Mouse (Mus musculus) Muller cell, postnatal 12 days (primary cell): ENCODE data around the gene Sult1a1.

ENCODE experiments used
- DNase-seq: peaks from one replicate; pipeline ENCODE4 v3.0.0-alpha.2; 2015; ENCODE audit errors: inconsistent ontology term

Gene Sult1a1

GRCm38 (mm10) chr7:126676207-126676606, at the start of gene Sult1a1:
TSS of gene Sult1a1 (minus strand) at chr7:126676432.
- DNase-seq: peak; percentile 32

- no peak for DNase-seq
Measured at GRCm38 (mm10) chr7:126725667-126726066, 49.4 kb upstream of the Sult1a1 start.

GRCm38 (mm10) chr7:126725077-126725476, 48.8 kb upstream of the Sult1a1 start:
- DNase-seq: no peak

- no peak for DNase-seq
Measured at GRCm38 (mm10) chr7:126721635-126722034, 45.4 kb upstream of the Sult1a1 start.

- no peak for DNase-seq
Measured at GRCm38 (mm10) chr7:126718787-126719337, 42.6 kb upstream of the Sult1a1 start.

- no peak for DNase-seq
Measured at GRCm38 (mm10) chr7:126717566-126717965, 41.3 kb upstream of the Sult1a1 start.

GRCm38 (mm10) chr7:126715679-126716078, 39.4 kb upstream of the Sult1a1 start:
- no peak for DNase-seq

GRCm38 (mm10) chr7:126711910-126712309, 35.7 kb upstream of the Sult1a1 start:
- DNase-seq: no peak

- no peak for DNase-seq
Measured at GRCm38 (mm10) chr7:126710266-126710665, 34.0 kb upstream of the Sult1a1 start.

- DNase-seq: no peak
Measured at GRCm38 (mm10) chr7:126708175-126708952, 32.1 kb upstream of the Sult1a1 start.

- no peak for DNase-seq
Measured at GRCm38 (mm10) chr7:126707442-126708174, 31.4 kb upstream of the Sult1a1 start, which contains the start of gene Coro1a. TSS of gene Coro1a (minus strand) at chr7:126707787.

GRCm38 (mm10) chr7:126704121-126704980, 28.1 kb upstream of the Sult1a1 start:
- DNase-seq: peak; percentile 74

- DNase-seq: no peak
Measured at GRCm38 (mm10) chr7:126703757-126704077, 27.5 kb upstream of the Sult1a1 start.

- DNase-seq: no peak
Measured at GRCm38 (mm10) chr7:126702861-126703756, 26.9 kb upstream of the Sult1a1 start.

GRCm38 (mm10) chr7:126702358-126702757, 26.1 kb upstream of the Sult1a1 start:
- no peak for DNase-seq

GRCm38 (mm10) chr7:126701559-126702357, 25.5 kb upstream of the Sult1a1 start:
- no peak for DNase-seq

GRCm38 (mm10) chr7:126701070-126701469, 24.8 kb upstream of the Sult1a1 start:
- peak; percentile 79 for DNase-seq

GRCm38 (mm10) chr7:126700063-126701015, 24.1 kb upstream of the Sult1a1 start:
- DNase-seq: no peak

- no peak for DNase-seq
Measured at GRCm38 (mm10) chr7:126697838-126698237, 21.6 kb upstream of the Sult1a1 start.
